Mouse (Mus musculus): ENCODE measurements at regions not wholly inside any gene's neighbourhood (a gene's known extent, or its start where the extent isn't known, plus 50 kb on each side); places are given as distances from the start of the nearest gene placed in this dataset.

DNA sequence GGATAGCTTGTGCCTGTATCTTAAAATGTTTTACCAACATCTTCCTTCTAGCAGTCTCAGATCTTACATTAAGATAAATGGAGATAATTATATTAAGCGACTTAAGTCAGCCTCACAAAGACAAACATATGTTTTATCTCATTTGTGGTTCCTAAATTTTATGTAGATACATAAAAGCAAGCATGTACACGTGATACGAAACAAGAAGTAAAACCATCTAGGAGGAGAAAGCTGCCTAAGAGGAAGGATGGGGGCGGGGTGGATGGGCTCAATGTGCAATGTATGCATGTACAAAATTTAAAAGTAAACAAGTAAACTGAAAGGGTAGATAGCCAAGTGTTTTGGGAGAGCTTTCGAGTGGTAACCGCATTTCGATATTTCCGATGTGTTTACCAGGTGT, 51.5 kb upstream of the Cpeb2 start:
- TF ChIP-seq EP300 (IDR thresholded peaks at IDR 0.05; ENCODE audit: insufficient read depth, low read depth, low read length): no peak
- TF ChIP-seq CTCF (IDR thresholded peaks at IDR 0.05): no peak
